Mouse (Mus musculus) sigmoid colon, adult 10 weeks (tissue): Measurements from ENCODE around the gene 2010106E10Rik. TPM values are rescaled to one million over a fixed set of nuclear protein-coding genes. Genes with fewer than 3 reads are reported as not detected.

Experiments
- polyA plus RNA-seq: library from polyadenylated mRNA; stranded (reverse); fragments of 350-450 nt; fragmentation: Illumina TruSeq; extraction: RNeasy Lipid Tissue Mini Kit (QIAGEN cat#74804); gene quantifications from one replicate; pipeline ENCODE4 v1.2.3, GENCODE M21; 2014; ENCODE audit warnings: low read depth, low replicate concordance

2010106E10Rik gene
- polyA plus RNA-seq = 32.3 TPM

GRCm38 (mm10) chrX:112494974-112495373, at the start of gene 2010106E10Rik:
TSS of gene 2010106E10Rik (plus strand) at chrX:112495274.

GRCm38 (mm10) chrX:112600511-112601305, 105.6 kb downstream of the 2010106E10Rik start, which contains the start of gene Zfp711:
TSS of gene Zfp711 (plus strand) at chrX:112600526.

Other genes starting within 250 kb of the 2010106E10Rik start
- gene Apool, start 183.9 kb upstream of the 2010106E10Rik start, polyA plus RNA-seq = 137 TPM
- not detected for gene Satl1, start 88.5 kb upstream of the 2010106E10Rik start, polyA plus RNA-seq
- gene Zfp711, start 105.3 kb downstream of the 2010106E10Rik start, polyA plus RNA-seq = 3.9 TPM
- gene Pof1b, start 203.4 kb downstream of the 2010106E10Rik start, polyA plus RNA-seq = 531 TPM